Mouse (Mus musculus) neural tube, embryonic 15.5 days (tissue): ENCODE data around the gene Ldlr. TPM values are rescaled to one million over a fixed set of nuclear protein-coding genes. Genes with fewer than 3 reads are reported as not detected.

ENCODE experiments used
- ATAC-seq: fragments of 200-750 bp; cut with Nextera tagmentation; 2 replicates; pipeline ENCODE4 v1.8.0; 2017; ENCODE audit warnings: mild to moderate bottlenecking, moderate TSS enrichment, moderate library complexity; ENCODE audit not compliant: low FRiP score
- H3K27ac ChIP-seq: fragments of 300-500 bp; sonication (generic); replicated peaks from 2 replicates; pipeline ENCODE4 v1.5.1; 2015; ENCODE audit warnings: mild to moderate bottlenecking, inconsistent platforms
- H3K27me3 ChIP-seq: fragments of 300-500 bp; sonication (generic); replicated peaks from 2 replicates; pipeline ENCODE4 v1.6.1; 2015; ENCODE audit warnings: inconsistent platforms
- H3K36me3 ChIP-seq: fragments of 300-500 bp; sonication (generic); 2 replicates; pipeline ENCODE4 v1.6.1; 2015; ENCODE audit warnings: inconsistent platforms
- H3K4me1 ChIP-seq: fragments of 300-500 bp; sonication (generic); 2 replicates; pipeline ENCODE4 v1.6.1; 2015; ENCODE audit warnings: inconsistent platforms
- H3K4me2 ChIP-seq: fragments of 300-500 bp; sonication (generic); 2 replicates; pipeline ENCODE4 v1.6.1; 2015; ENCODE audit warnings: inconsistent platforms, mild to moderate bottlenecking, moderate library complexity
- H3K4me3 ChIP-seq: fragments of 300-500 bp; sonication (generic); replicated peaks from 2 replicates; pipeline ENCODE4 v1.5.1; 2015; ENCODE audit warnings: mild to moderate bottlenecking, inconsistent platforms
- H3K9ac ChIP-seq: fragments of 300-500 bp; sonication (generic); replicated peaks from 2 replicates; pipeline ENCODE4 v1.6.1; 2015; ENCODE audit warnings: mild to moderate bottlenecking, inconsistent platforms
- H3K9me3 ChIP-seq: fragments of 300-500 bp; sonication (generic); replicated peaks from 2 replicates; pipeline ENCODE4 v1.6.1; 2016; ENCODE audit warnings: inconsistent platforms
- WGBS: fragments of 180-500 bp; shearing (Covaris S2); methylation state at CpG from one replicate; pipeline ENCODE4 v1.1.7; 2015; ENCODE audit warnings: mixed read lengths; 5-methylcytosine and 5-hydroxymethylcytosine counted together
- polyA plus RNA-seq: library from polyadenylated mRNA; unstranded; fragments of >200 nt; fragmentation: Nextera tagmentation; extraction: Ambion mirVana; gene quantifications from 2 replicates; pipeline ENCODE4 v1.2.1, GENCODE M21; 2015

Gene Ldlr
- polyA plus RNA-seq, 1 experiment from 2014 or later: 15.3 TPM

GRCm38 (mm10) chr9:21747238-21747774 lies 24.0 kb downstream of the Ldlr start:
- H3K4me3 ChIP-seq: no peak overlapping the region
- no peak overlapping the region for H3K4me2 ChIP-seq
- 88% methylated on average over 3 of the region's 3 CpGs for WGBS
- H3K27me3 ChIP-seq: no peaks in the 10 kb centered on the region
- no peak for ATAC-seq
- no peak overlapping the region for H3K9ac ChIP-seq
- no peaks in the 10 kb centered on the region for H3K9me3 ChIP-seq
- H3K27ac ChIP-seq: peak overlapping the region; percentile 23; the same call in 1 of the 2 replicates
- peaks cover 5% of the 10 kb centered on the region; the same call in 1 of the 2 replicates for H3K4me1 ChIP-seq
- peaks cover 65% of the 10 kb centered on the region for H3K36me3 ChIP-seq

GRCm38 (mm10) chr9:21748033-21748432 lies 24.8 kb downstream of the Ldlr start:
- H3K4me2 ChIP-seq: no peak overlapping the region
- 51% methylated on average over 7 of the region's 7 CpGs for whole genome bisulfite sequencing
- peaks cover 6% of the 10 kb centered on the region; the same call in 1 of the 2 replicates for H3K4me1 ChIP-seq
- peak overlapping the region; percentile 23 for H3K27ac ChIP-seq
- no peak for ATAC-seq
- H3K36me3 ChIP-seq: peaks cover 57% of the 10 kb centered on the region
- H3K27me3 ChIP-seq: no peaks in the 10 kb centered on the region
- no peak overlapping the region for H3K9ac ChIP-seq
- no peak overlapping the region for H3K4me3 ChIP-seq
- H3K9me3 ChIP-seq: no peaks in the 10 kb centered on the region

GRCm38 (mm10) chr9:21748491-21748890 lies 25.2 kb downstream of the Ldlr start:
- peak overlapping the region; percentile 23 for H3K27ac ChIP-seq
- ATAC-seq: no peak
- WGBS: 89% methylated on average over 10 of the region's 10 CpGs
- H3K27me3 ChIP-seq: no peaks in the 10 kb centered on the region
- no peak overlapping the region for H3K9ac ChIP-seq
- H3K4me1 ChIP-seq: peaks cover 6% of the 10 kb centered on the region; the same call in 1 of the 2 replicates
- H3K36me3 ChIP-seq: peaks cover 57% of the 10 kb centered on the region
- no peaks in the 10 kb centered on the region for H3K9me3 ChIP-seq
- H3K4me3 ChIP-seq: no peak overlapping the region
- no peak overlapping the region for H3K4me2 ChIP-seq

DNA sequence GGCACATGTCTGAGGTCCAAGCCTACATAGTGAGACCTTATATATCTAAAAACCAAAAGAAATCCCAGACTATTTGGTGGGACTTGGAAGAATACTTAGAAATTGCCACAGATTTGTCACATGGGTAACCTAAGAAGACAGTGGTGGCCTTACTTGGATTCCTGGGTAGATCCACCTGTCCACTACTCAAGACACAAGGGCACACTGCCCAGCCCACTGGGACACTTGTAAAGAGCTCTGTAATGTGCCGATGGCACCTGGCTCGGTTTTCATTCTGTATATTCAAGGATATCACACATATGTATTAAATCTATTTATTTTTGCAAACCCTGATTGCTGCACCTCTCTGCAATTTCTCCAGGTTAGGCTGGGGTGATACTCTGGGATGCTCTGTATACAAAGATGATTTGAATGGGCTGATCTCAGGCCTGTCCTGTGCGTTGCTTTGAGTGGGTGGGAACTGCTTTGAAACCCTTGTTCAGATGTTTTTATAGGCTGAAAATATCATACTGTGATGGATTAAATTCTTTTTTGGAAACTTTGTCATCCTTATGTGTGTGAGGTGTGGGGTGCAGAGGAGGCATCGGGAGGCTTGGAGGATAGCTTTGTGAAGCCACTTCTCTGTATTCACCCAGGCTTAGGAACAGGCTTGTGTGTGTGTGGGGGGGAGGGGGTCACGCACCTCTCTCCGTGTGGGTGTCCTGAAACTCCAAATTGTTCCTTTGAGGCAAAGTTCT lies 26.3 kb downstream of the Ldlr start:
- Histone ChIP-seq H3K27me3 (no peaks in the 10 kb centered on the region), H3K4me2 (no peak overlapping the region), H3K4me3 (no peak overlapping the region), H3K4me1 (peaks cover 6% of the 10 kb centered on the region), H3K9ac (no peak overlapping the region), H3K36me3 (peaks cover 47% of the 10 kb centered on the region), H3K9me3 (no peaks in the 10 kb centered on the region), H3K27ac (no peak overlapping the region)
- WGBS: 89% methylated on average over 6 of the region's 6 CpGs
- no peak for ATAC-seq

DNA sequence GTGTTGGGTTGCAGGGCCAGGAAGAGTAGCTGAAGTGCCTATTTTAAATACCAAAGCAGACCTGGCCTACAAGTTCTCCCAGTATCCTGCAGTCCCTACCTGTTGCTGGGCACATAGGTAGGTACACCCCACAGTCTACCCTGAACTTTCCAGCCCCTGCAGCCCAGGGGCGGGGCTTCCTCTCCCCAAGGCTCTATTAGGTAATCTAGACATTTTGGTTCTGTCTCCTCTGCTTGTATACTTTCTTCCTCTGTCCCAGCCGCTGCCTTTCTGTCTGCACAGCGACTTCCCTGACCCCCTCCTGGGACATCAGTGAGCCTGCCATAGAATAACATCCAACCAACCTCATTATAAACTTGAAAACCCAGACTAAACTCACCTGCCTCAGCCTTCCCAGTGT lies 27.1 kb downstream of the Ldlr start:
- peaks cover 39% of the 10 kb centered on the region for H3K36me3 ChIP-seq
- H3K4me3 ChIP-seq: no peak overlapping the region
- WGBS: 83% methylated on average over 3 of the region's 3 CpGs
- no peak overlapping the region for H3K9ac ChIP-seq
- no peaks in the 10 kb centered on the region for H3K9me3 ChIP-seq
- peaks cover 6% of the 10 kb centered on the region for H3K4me1 ChIP-seq
- ATAC-seq: no peak
- no peak overlapping the region for H3K4me2 ChIP-seq
- no peak overlapping the region for H3K27ac ChIP-seq
- no peaks in the 10 kb centered on the region for H3K27me3 ChIP-seq

DNA sequence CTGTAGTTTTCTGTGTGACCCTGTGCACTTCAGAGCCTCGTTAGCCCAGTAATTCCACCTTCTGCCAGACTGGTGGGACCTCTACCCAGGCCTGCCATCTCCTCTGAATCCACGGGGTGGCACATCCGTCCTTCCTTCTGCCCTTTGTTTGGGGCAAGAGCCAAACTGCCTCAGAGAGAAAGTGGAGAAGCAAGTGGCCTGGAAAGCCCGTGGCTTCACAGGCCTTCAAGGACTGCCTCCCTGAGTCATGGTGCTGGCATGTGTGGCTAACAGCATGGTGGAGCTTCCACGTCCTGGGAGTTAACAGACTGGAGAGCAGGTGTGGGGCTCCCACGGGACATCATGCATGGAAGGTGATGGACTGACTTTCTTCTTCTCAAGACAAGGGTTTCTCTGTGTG lies 28.1 kb downstream of the Ldlr start:
- H3K4me2 ChIP-seq: no peak overlapping the region
- H3K9me3 ChIP-seq: no peaks in the 10 kb centered on the region
- peaks cover 29% of the 10 kb centered on the region for H3K36me3 ChIP-seq
- peaks cover 6% of the 10 kb centered on the region for H3K4me1 ChIP-seq
- no peak overlapping the region for H3K27ac ChIP-seq
- no peak overlapping the region for H3K4me3 ChIP-seq
- 71% methylated on average over 6 of the region's 6 CpGs for WGBS
- H3K27me3 ChIP-seq: no peaks in the 10 kb centered on the region
- ATAC-seq: no peak
- no peak overlapping the region for H3K9ac ChIP-seq

- peaks cover 19% of the 10 kb centered on the region for H3K36me3 ChIP-seq
- H3K9me3 ChIP-seq: no peaks in the 10 kb centered on the region
- no peaks in the 10 kb centered on the region for H3K27me3 ChIP-seq
- WGBS: 68% methylated on average over 10 of the region's 10 CpGs
- no peak overlapping the region for H3K4me2 ChIP-seq
- H3K4me1 ChIP-seq: peaks cover 6% of the 10 kb centered on the region
- H3K4me3 ChIP-seq: no peak overlapping the region
- H3K9ac ChIP-seq: no peak overlapping the region
- no peak for ATAC-seq
- H3K27ac ChIP-seq: no peak overlapping the region
Measured at GRCm38 (mm10) chr9:21752252-21752792, 29.0 kb downstream of the Ldlr start.

GRCm38 (mm10) chr9:21754003-21754402 lies 30.7 kb downstream of the Ldlr start:
- no peak overlapping the region for H3K9ac ChIP-seq

GRCm38 (mm10) chr9:21754516-21755321 lies 31.4 kb downstream of the Ldlr start:
- no peaks in the 10 kb centered on the region for H3K9me3 ChIP-seq
- H3K36me3 ChIP-seq: no peaks in the 10 kb centered on the region
- WGBS: 80% methylated on average over 13 of the region's 13 CpGs
- no peak overlapping the region for H3K4me3 ChIP-seq
- ATAC-seq: no peak
- no peak overlapping the region for H3K9ac ChIP-seq
- H3K4me1 ChIP-seq: peaks cover 11% of the 10 kb centered on the region
- H3K27ac ChIP-seq: no peak overlapping the region
- H3K4me2 ChIP-seq: no peak overlapping the region
- no peaks in the 10 kb centered on the region for H3K27me3 ChIP-seq

More at GRCm38 (mm10) chr9:21754003-21754402, 30.7 kb downstream of the Ldlr start:
- WGBS: 78% methylated on average over 2 of the region's 2 CpGs
- Histone ChIP-seq H3K4me3 (no peak overlapping the region), H3K27me3 (no peaks in the 10 kb centered on the region), H3K4me1 (peaks cover 4% of the 10 kb centered on the region), H3K9me3 (no peaks in the 10 kb centered on the region), H3K4me2 (no peak overlapping the region), H3K36me3 (peaks cover 5% of the 10 kb centered on the region), H3K27ac (no peak overlapping the region)
- no peak for ATAC-seq

DNA sequence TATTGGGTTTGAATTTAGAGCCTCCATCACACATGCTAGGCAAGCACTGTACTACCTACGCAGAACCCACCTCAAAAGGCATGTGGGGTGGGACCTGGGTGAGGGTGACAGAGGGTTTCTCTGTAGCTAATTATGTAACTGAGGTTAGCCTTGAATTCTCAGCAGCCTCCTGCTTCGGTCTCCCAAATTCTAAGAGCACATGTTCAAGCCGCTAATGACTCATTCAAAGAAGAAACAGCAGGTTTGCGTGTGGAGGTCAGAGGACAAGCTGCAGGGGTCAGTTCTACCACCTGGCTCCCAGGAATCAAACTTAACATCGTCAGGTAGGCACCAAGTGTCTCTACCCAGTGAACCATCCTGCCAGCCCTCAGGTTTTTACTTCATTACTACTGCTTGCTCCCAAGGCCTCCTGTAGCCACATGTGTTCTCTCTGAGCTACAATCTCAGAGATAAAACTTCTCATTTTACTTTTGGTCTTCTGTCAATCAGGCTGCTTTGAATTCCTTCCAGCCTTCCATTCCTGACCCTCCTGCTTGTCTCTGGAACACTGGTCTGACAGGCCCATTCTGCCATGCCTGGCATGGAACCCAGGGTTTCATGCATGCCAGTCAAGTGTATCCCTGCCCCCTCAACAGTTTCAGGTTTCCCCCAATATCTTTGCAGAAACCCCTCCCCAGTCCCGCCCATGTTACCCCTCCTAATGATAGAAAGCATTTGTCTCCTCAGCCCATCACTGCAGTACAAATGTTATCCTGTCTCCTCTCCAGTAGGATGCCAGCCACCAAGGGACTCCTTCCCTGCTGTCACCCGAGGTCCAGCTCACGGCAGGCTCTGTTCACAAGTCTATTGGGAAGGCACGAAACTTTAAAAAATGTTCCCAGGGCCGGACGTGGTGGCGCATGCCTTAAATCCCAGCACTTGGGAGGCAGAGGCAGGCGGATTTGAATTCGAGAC lies 35.6 kb downstream of the Ldlr start:
- H3K4me1 ChIP-seq: peaks cover 15% of the 10 kb centered on the region
- 67% methylated on average over 14 of the region's 14 CpGs for WGBS
- H3K9me3 ChIP-seq: no peaks in the 10 kb centered on the region
- peak overlapping the region; percentile 97 for H3K4me2 ChIP-seq
- no peaks in the 10 kb centered on the region for H3K27me3 ChIP-seq
- H3K36me3 ChIP-seq: no peaks in the 10 kb centered on the region
- ATAC-seq: no peak
- H3K27ac ChIP-seq: no peak overlapping the region
- peak overlapping the region; percentile 61 for H3K4me3 ChIP-seq
- no peak overlapping the region for H3K9ac ChIP-seq

DNA sequence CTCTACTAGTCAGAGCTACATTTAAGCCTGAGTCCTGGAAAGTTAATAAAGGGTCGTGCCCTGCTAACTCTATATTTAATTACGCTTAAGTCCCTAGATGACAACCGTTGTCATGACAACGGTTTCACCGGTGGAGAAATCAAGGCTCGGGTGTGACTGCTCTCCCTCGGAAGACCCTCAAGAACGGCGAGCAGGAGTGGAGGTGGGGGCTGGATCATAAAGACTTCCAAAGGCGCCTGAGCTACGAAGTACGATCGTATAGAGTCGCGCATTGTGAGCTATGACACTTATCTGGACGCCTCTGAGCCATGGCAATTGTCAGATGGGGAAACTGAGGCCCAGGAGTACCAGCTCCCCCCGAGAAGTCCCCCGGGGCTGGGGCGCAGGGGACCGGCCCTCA lies 36.4 kb downstream of the Ldlr start:
- H3K27me3 ChIP-seq: no peaks in the 10 kb centered on the region
- H3K4me1 ChIP-seq: peaks cover 15% of the 10 kb centered on the region
- peak overlapping the region; percentile 48 for H3K9ac ChIP-seq
- H3K9me3 ChIP-seq: no peaks in the 10 kb centered on the region
- H3K36me3 ChIP-seq: no peaks in the 10 kb centered on the region
- H3K4me2 ChIP-seq: peak overlapping the region; percentile 97
- H3K27ac ChIP-seq: no peak overlapping the region
- 0% methylated on average over 16 of the region's 20 CpGs for WGBS
- no peak; the same call in 1 of the 2 replicates for ATAC-seq
- H3K4me3 ChIP-seq: peak overlapping the region; percentile 61
